Mouse (Mus musculus) intestine, embryonic 14.5 days (tissue): ENCODE measurements around the gene Gpn2. TPM values are rescaled to one million over a fixed set of nuclear protein-coding genes. Genes with fewer than 3 reads are reported as not detected.
A peak's percentile ranks its signal among the peaks of the same experiment; 100 is the strongest.

Experiments
- ATAC-seq: fragments of 200-750 bp; cut with Nextera tagmentation; replicated peaks from 2 replicates; pipeline ENCODE4 v1.8.0; 2017; ENCODE audit warnings: low read depth, moderate number of reproducible peaks, moderate TSS enrichment, moderate library complexity; ENCODE audit not compliant: low FRiP score, low TSS enrichment
- DNase-seq: peaks from one replicate; pipeline ENCODE4 v3.0.0-alpha.2; 2018; ENCODE audit warnings: low spot score
- H3K27ac ChIP-seq: fragments of 300-500 bp; sonication (generic); 2 replicates; pipeline ENCODE4 v1.5.1; 2014; ENCODE audit warnings: low read depth, mild to moderate bottlenecking, control low read depth
- H3K27me3 ChIP-seq: fragments of 300-500 bp; sonication (generic); replicated peaks from 2 replicates; pipeline ENCODE4 v1.6.1; 2014; ENCODE audit warnings: low read length, control low read depth; ENCODE audit not compliant: control insufficient read depth, insufficient read depth
- H3K36me3 ChIP-seq: fragments of 300-500 bp; sonication (generic); 2 replicates; pipeline ENCODE4 v1.6.1; 2014; ENCODE audit warnings: low read length, control low read depth; ENCODE audit not compliant: control insufficient read depth, insufficient read depth
- H3K4me1 ChIP-seq: fragments of 300-500 bp; sonication (generic); replicated peaks from 2 replicates; pipeline ENCODE4 v1.6.1; 2014; ENCODE audit warnings: low read length, control low read depth, mixed read lengths; ENCODE audit not compliant: control insufficient read depth, insufficient read depth
- H3K4me2 ChIP-seq: fragments of 300-500 bp; sonication (generic); 2 replicates; pipeline ENCODE4 v1.6.1; 2014; ENCODE audit warnings: low read length
- H3K4me3 ChIP-seq: fragments of 300-500 bp; sonication (generic); 2 replicates; pipeline ENCODE4 v1.5.1; 2014; ENCODE audit warnings: low read depth, low read length, control low read depth, mixed read lengths
- H3K9ac ChIP-seq: fragments of 300-500 bp; sonication (generic); 2 replicates; pipeline ENCODE4 v1.6.1; 2014; ENCODE audit warnings: mild to moderate bottlenecking, low read length
- H3K9me3 ChIP-seq: fragments of 300-500 bp; sonication (generic); 2 replicates; pipeline ENCODE4 v1.6.1; 2016; ENCODE audit warnings: low read length, control low read depth; ENCODE audit not compliant: control insufficient read depth
- WGBS: fragments of 180-500 bp; shearing (Covaris S2); extraction: QIAGEN DNeasy Blood & Tissue Kit; methylation state at CpG from one replicate; pipeline ENCODE4 v1.1.7; 2014; 5-methylcytosine and 5-hydroxymethylcytosine counted together
- microRNA-seq: library from miRNA; unstranded; fragments of <30 nt; microRNA quantifications from one replicate; pipeline ENCODE4, GENCODE M21; 2016
- polyA plus RNA-seq: library from polyadenylated mRNA; unstranded; fragments of >200 nt; fragmentation: Nextera tagmentation; extraction: Ambion mirVana; gene quantifications from 2 replicates; pipeline ENCODE4 v1.2.1, GENCODE M21; 2014

Gene Gpn2
- polyA plus RNA-seq, 1 experiment from 2014 or later = 19.8 TPM

- ATAC-seq = 0 out of 2 replicates have a peak, but pooled peaks have one; percentile 3
- peaks cover 9% of the 10 kb centered on the region for H3K4me1 ChIP-seq
- peak overlapping the region; percentile 74 for H3K4me3 ChIP-seq
- peak overlapping the region; percentile 88 for H3K4me2 ChIP-seq
- no peaks in the 10 kb centered on the region for H3K9me3 ChIP-seq
- DNase-seq = no peak
- peak overlapping the region; percentile 88 for H3K9ac ChIP-seq
- WGBS = 49% methylated on average over 9 of the region's 9 CpGs
- H3K27ac ChIP-seq = 0 out of 2 replicates have a peak overlapping the region, but pooled peaks have one; percentile 54
- peaks cover 2% of the 10 kb centered on the region for H3K36me3 ChIP-seq
- no peaks in the 10 kb centered on the region for H3K27me3 ChIP-seq
These were observed 47.7 kb downstream of the Gpn2 start for GRCm38 (mm10) chr4:133631769-133632411.

- H3K9ac ChIP-seq = peak overlapping the region; percentile 88
- ATAC-seq = peak; percentile 59
- WGBS = 3% methylated on average over 52 of the region's 69 CpGs
These were observed 48.5 kb downstream of the Gpn2 start for GRCm38 (mm10) chr4:133632483-133633327.

GRCm38 (mm10) chr4:133633332-133634042 is 49.3 kb downstream of the Gpn2 start:
- H3K4me3 ChIP-seq = peak overlapping the region; percentile 74
- WGBS = 9% methylated on average over 39 of the region's 47 CpGs
- peaks cover 9% of the 10 kb centered on the region for H3K4me1 ChIP-seq
- DNase-seq (peak; percentile 95), ATAC-seq (peak; percentile 84)
- peak overlapping the region; percentile 88 for H3K9ac ChIP-seq
- H3K36me3 ChIP-seq = no peaks in the 10 kb centered on the region
- H3K9me3 ChIP-seq = no peaks in the 10 kb centered on the region
- no peaks in the 10 kb centered on the region for H3K27me3 ChIP-seq
- peak overlapping the region; percentile 88 for H3K4me2 ChIP-seq
- peak overlapping the region; percentile 54; the same call in 1 of the 2 replicates for H3K27ac ChIP-seq

More at GRCm38 (mm10) chr4:133632483-133633327, 48.5 kb downstream of the Gpn2 start:
- no peaks in the 10 kb centered on the region for H3K27me3 ChIP-seq
- peaks cover 9% of the 10 kb centered on the region for H3K4me1 ChIP-seq
- H3K27ac ChIP-seq = peak overlapping the region; percentile 54
- peak overlapping the region; percentile 88 for H3K4me2 ChIP-seq
- H3K9me3 ChIP-seq = no peaks in the 10 kb centered on the region
- DNase-seq = peak; percentile 78
- H3K4me3 ChIP-seq = peak overlapping the region; percentile 74
- H3K36me3 ChIP-seq = no peaks in the 10 kb centered on the region

- no peaks in the 10 kb centered on the region for H3K36me3 ChIP-seq
- no peaks in the 10 kb centered on the region for H3K9me3 ChIP-seq
- no peaks in the 10 kb centered on the region for H3K27me3 ChIP-seq
- ATAC-seq (no peak), DNase-seq (no peak)
- no peak overlapping the region for H3K9ac ChIP-seq
- WGBS = 80% methylated on average over 5 of the region's 5 CpGs
- H3K4me2 ChIP-seq = no peak overlapping the region
- no peak overlapping the region for H3K4me3 ChIP-seq
- H3K27ac ChIP-seq = no peak overlapping the region
- H3K4me1 ChIP-seq = peaks cover 9% of the 10 kb centered on the region
These were observed 49.9 kb downstream of the Gpn2 start for GRCm38 (mm10) chr4:133634043-133634410.

Small RNAs within 50 kb of the gene (microRNA-seq; reads per million reads assigned to microRNA genes)
- gene Gm23158 = not detected

Other genes with a start within 250 kb of the Gpn2 start
- gene Wdtc1, start 230.9 kb upstream of the Gpn2 start, polyA plus RNA-seq = 16.7 and 18.2 TPM in 2 replicates
- 11.0 and 11.6 TPM in 2 replicates for gene Slc9a1, start 214.7 kb upstream of the Gpn2 start, polyA plus RNA-seq
- 0.23 and 0.38 TPM in 2 replicates for gene Tent5b, start 104.2 kb upstream of the Gpn2 start, polyA plus RNA-seq
- gene Trnp1, start 85.8 kb upstream of the Gpn2 start, polyA plus RNA-seq = 1.1 and 2.4 TPM in 2 replicates
- gene Kdf1, start 65.4 kb upstream of the Gpn2 start, polyA plus RNA-seq = 32.9 and 34.5 TPM in 2 replicates
- 231 and 236 TPM in 2 replicates for gene Nudc, start 38.4 kb upstream of the Gpn2 start, polyA plus RNA-seq
- 3.2 and 5.4 TPM in 2 replicates for gene Nr0b2, start 31.0 kb upstream of the Gpn2 start, polyA plus RNA-seq
- gene Gpatch3, start 9.6 kb upstream of the Gpn2 start, polyA plus RNA-seq = 6.9 and 7.5 TPM in 2 replicates
- gene Sfn, start 17.8 kb downstream of the Gpn2 start, polyA plus RNA-seq = 39.2 and 42.7 TPM in 2 replicates
- gene Zdhhc18, start 65.8 kb downstream of the Gpn2 start, polyA plus RNA-seq = 1.9 and 2.2 TPM in 2 replicates
- 13.3 and 14.4 TPM in 2 replicates for gene Pigv, start 88.3 kb downstream of the Gpn2 start, polyA plus RNA-seq
- 40.3 and 40.5 TPM in 2 replicates for gene Arid1a, start 172.4 kb downstream of the Gpn2 start, polyA plus RNA-seq